Mouse (Mus musculus) spleen, adult 2 months (tissue): ENCODE data around the gene Gm10134.

Experiments
- CTCF ChIP-seq: fragments of 200-500 bp; IDR thresholded peaks from 2 replicates; pipeline ENCODE4 v1.5.1; 2011; ENCODE audit warnings: mild to moderate bottlenecking, inconsistent platforms; ENCODE audit not compliant: insufficient read depth, insufficient read length, insufficient replicate concordance; ENCODE audit errors: extremely low read depth
- POLR2A ChIP-seq: fragments of 200-500 bp; IDR thresholded peaks from 2 replicates; pipeline ENCODE4 v1.6.1; 2011; ENCODE audit warnings: low read depth, low read length, inconsistent platforms

GRCm38 (mm10) chr2:28545976-28546375 lies 40.1 kb downstream of the Gm10134 start:
- TF ChIP-seq POLR2A (no peak), CTCF (no peak)
